Comparison of ENCODE assay signal across 7 mouse cellular contexts in genomic region chr2:130664102-130664701, GRCm38 (mm10). TPM values are rescaled to one million over a fixed set of nuclear protein-coding genes. Genes with fewer than 3 reads are reported as not detected.
DNase-seq lines count a peak whose midpoint lies in the region; ATAC-seq lines count a peak whose summit lies in the region.

Ddrgk1 (minus strand) TSS chr2:130664659.

- peak within 1 kb of the TSS; percentile 62 for H3K4me3 ChIP-seq in embryonic facial prominence, embryonic 12.5 days
- H3K4me3 ChIP-seq in limb, embryonic 11.5 days (ENCODE audit: low read depth, low read length): peak within 1 kb of the TSS; percentile 55
- H3K4me3 ChIP-seq in midbrain, embryonic 14.5 days (replicated peaks; ENCODE audit: low read depth, low read length): peak within 1 kb of the TSS; percentile 61

- WGBS in embryonic facial prominence, embryonic 12.5 days: under 1% methylated on average over 40 of the region's 40 CpGs
- under 1% methylated on average over 40 of the region's 40 CpGs for WGBS in limb, embryonic 11.5 days
- WGBS in midbrain, embryonic 14.5 days: 0% methylated on average over 40 of the region's 40 CpGs

- peak; percentile 97 for ATAC-seq in embryonic facial prominence, embryonic 12.5 days (ENCODE audit: insufficient number of reproducible peaks, insufficient read depth, low FRiP score, low TSS enrichment)
- ATAC-seq in limb, embryonic 11.5 days (ENCODE audit: insufficient number of reproducible peaks, low FRiP score, low TSS enrichment, low read depth): peak; percentile 94
- ATAC-seq in midbrain, embryonic 14.5 days (ENCODE audit: low FRiP score, low TSS enrichment): peak; percentile 97

- H3K36me3 ChIP-seq in embryonic facial prominence, embryonic 12.5 days: peaks cover 26% of the 10 kb centered on the region
- no peaks in the 10 kb centered on the region; the same call in 1 of the 2 replicates for H3K36me3 ChIP-seq in limb, embryonic 11.5 days (ENCODE audit: control insufficient read depth, insufficient read depth, low read length)
- H3K36me3 ChIP-seq in midbrain, embryonic 14.5 days (ENCODE audit: control insufficient read depth, insufficient read depth, low read length): peaks cover 20% of the 10 kb centered on the region

- no peaks in the 10 kb centered on the region for H3K27me3 ChIP-seq in embryonic facial prominence, embryonic 12.5 days
- no peaks in the 10 kb centered on the region for H3K27me3 ChIP-seq in limb, embryonic 11.5 days (ENCODE audit: control insufficient read depth, insufficient read depth, low read length)
- no peaks in the 10 kb centered on the region for H3K27me3 ChIP-seq in midbrain, embryonic 14.5 days (ENCODE audit: control insufficient read depth, insufficient read depth, low read length)

- H3K9me3 ChIP-seq in embryonic facial prominence, embryonic 12.5 days: no peaks in the 10 kb centered on the region
- H3K9me3 ChIP-seq in limb, embryonic 11.5 days (ENCODE audit: control insufficient read depth, low read length): no peaks in the 10 kb centered on the region
- H3K9me3 ChIP-seq in midbrain, embryonic 14.5 days (ENCODE audit: control insufficient read depth, low read length): no peaks in the 10 kb centered on the region

- H3K4me1 ChIP-seq in embryonic facial prominence, embryonic 12.5 days: peaks cover 20% of the 10 kb centered on the region
- H3K4me1 ChIP-seq in limb, embryonic 11.5 days (ENCODE audit: control insufficient read depth, insufficient read depth, low read length): peaks cover 15% of the 10 kb centered on the region; the same call in 1 of the 2 replicates
- peaks cover 23% of the 10 kb centered on the region for H3K4me1 ChIP-seq in midbrain, embryonic 14.5 days (ENCODE audit: control insufficient read depth, insufficient read depth, low read length)

- H3K9ac ChIP-seq in embryonic facial prominence, embryonic 12.5 days: peak within 1 kb of the TSS; percentile 78
- peak within 1 kb of the TSS; percentile 90 for H3K9ac ChIP-seq in limb, embryonic 11.5 days (ENCODE audit: low read length)
- peak within 1 kb of the TSS; percentile 93 for H3K9ac ChIP-seq in midbrain, embryonic 14.5 days (replicated peaks; ENCODE audit: low read length)

- peak within 1 kb of the TSS; percentile 77 for H3K4me2 ChIP-seq in embryonic facial prominence, embryonic 12.5 days (replicated peaks)
- H3K4me2 ChIP-seq in limb, embryonic 11.5 days (ENCODE audit: low read depth, severe bottlenecking): peak within 1 kb of the TSS; percentile 71
- H3K4me2 ChIP-seq in midbrain, embryonic 14.5 days (ENCODE audit: low read length): peak within 1 kb of the TSS; percentile 82

- DNase-seq in adrenal gland, postnatal 25 days: peak; percentile 91
- DNase-seq in heart, adult 11 months: peak; percentile 100
- peak; percentile 96 for DNase-seq in kidney, adult 18-20 months
- peak; percentile 91 for DNase-seq in limb, embryonic 11.5 days (ENCODE audit: low spot score)
- peak; percentile 98 for DNase-seq in midbrain, embryonic 14.5 days
- DNase-seq in spleen, adult 18-20 months: peak; percentile 84 to 92

- peak within 1 kb of the TSS; percentile 98 for H3K27ac ChIP-seq in embryonic facial prominence, embryonic 12.5 days
- peak within 1 kb of the TSS; percentile 95 for H3K27ac ChIP-seq in limb, embryonic 11.5 days (replicated peaks; ENCODE audit: low read depth, low read length)
- peak within 1 kb of the TSS; percentile 99 for H3K27ac ChIP-seq in midbrain, embryonic 14.5 days (replicated peaks; ENCODE audit: low read depth, low read length)

RNA-seq across cellular contexts. Expression of gene Ddrgk1, which starts in this region (rescaled TPM):
- total RNA-seq in adrenal gland, postnatal 25 days (2021): 226 and 231 TPM in 2 replicates
- 55.6 and 58.3 TPM in 2 replicates for polyA plus RNA-seq in embryonic facial prominence, embryonic 12.5 days (2016; fragmentation: Nextera tagmentation; extraction: Ambion mirVana)
- polyA plus RNA-seq in limb, embryonic 11.5 days (2014; fragmentation: Nextera tagmentation; extraction: Ambion mirVana): 50.7 and 52.5 TPM in 2 replicates
- 50.5 and 56.1 TPM in 2 replicates for polyA plus RNA-seq in midbrain, embryonic 14.5 days (2014; fragmentation: Nextera tagmentation; extraction: Ambion mirVana)

Comparison
In these comparisons a context has a peak if more than half of its experiments do, and no peak if none do; other contexts are left out.
1. Peak in every context shown above with its lines: DNase-seq, ATAC-seq, H3K4me3 ChIP-seq and H3K27ac ChIP-seq.